Mouse (Mus musculus) liver, adult 2 months (tissue): ENCODE measurements around the gene Olfr1368.

Experiments used
- CTCF ChIP-seq: fragments of 200-500 bp; IDR thresholded peaks from 2 replicates; pipeline ENCODE4 v1.5.1; 2011; ENCODE audit warnings: low read depth, low read length, control low read depth
- POLR2A ChIP-seq: fragments of 200-500 bp; IDR thresholded peaks from 2 replicates; pipeline ENCODE4 v1.6.1; 2011; ENCODE audit warnings: low read length, control low read depth; ENCODE audit not compliant: insufficient read depth; ENCODE audit errors: extremely low read depth

DNA sequence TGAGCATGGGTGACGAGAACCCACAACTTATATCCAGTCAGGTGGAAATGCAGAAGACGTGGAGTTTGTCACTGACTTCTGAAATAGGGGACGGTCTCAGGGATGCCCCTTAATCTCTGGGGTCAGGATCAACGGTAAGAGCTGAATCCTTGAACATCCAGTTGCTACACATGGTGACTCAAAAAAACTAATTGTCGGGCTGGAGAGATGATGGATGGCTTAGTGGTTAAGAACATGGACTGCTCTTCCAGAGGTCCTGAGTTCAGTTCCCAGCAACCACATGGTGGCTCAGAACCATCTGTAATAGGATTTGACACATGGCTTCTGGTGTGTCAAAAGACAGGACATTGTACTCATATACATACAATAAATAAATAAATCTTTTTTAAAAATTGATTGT is 10.2 kb upstream of the Olfr1368 start:
- TF ChIP-seq CTCF (no peak), POLR2A (no peak)
